Mouse (Mus musculus): ENCODE data around the gene Ppp4r3a.
"Not testable (repeated sequence)": the region's sequence is repeated elsewhere in the genome, so short reads cannot be mapped to it uniquely, and the experiment has no call there.

Gene Ppp4r3a

GRCm38 (mm10) chr12:101083076-101083838, at the start of gene Ppp4r3a:
Ppp4r3a (minus strand) TSS chr12:101083702.
- peak; percentile 95 for DNase-seq (ENCODE audit: low read depth)

GRCm38 (mm10) chr12:101123013-101123412, 39.5 kb upstream of the Ppp4r3a start:
- peak; percentile 26 for DNase-seq (ENCODE audit: low read depth)

- not testable (repeated sequence) for DNase-seq (ENCODE audit: low read depth)
Observed at GRCm38 (mm10) chr12:101122066-101122465, 38.6 kb upstream of the Ppp4r3a start.

- DNase-seq (ENCODE audit: low read depth), result not testable (repeated sequence)
Observed at GRCm38 (mm10) chr12:101109794-101110585, 26.5 kb upstream of the Ppp4r3a start.

- DNase-seq (ENCODE audit: low read depth), result no peak
Observed at GRCm38 (mm10) chr12:101107722-101108121, 24.2 kb upstream of the Ppp4r3a start.

GRCm38 (mm10) chr12:101105571-101105970, 22.1 kb upstream of the Ppp4r3a start:
- DNase-seq (ENCODE audit: low read depth), result no peak

- peak; percentile 82 for DNase-seq (ENCODE audit: low read depth)
Observed at GRCm38 (mm10) chr12:101102648-101103047, 19.1 kb upstream of the Ppp4r3a start.

GRCm38 (mm10) chr12:101093678-101094077, 10.2 kb upstream of the Ppp4r3a start:
- not testable (repeated sequence) for DNase-seq (ENCODE audit: low read depth)

- no peak for DNase-seq (ENCODE audit: low read depth)
Observed at GRCm38 (mm10) chr12:101089955-101090354, 6.5 kb upstream of the Ppp4r3a start.

- DNase-seq (ENCODE audit: low read depth), result no peak
Observed at GRCm38 (mm10) chr12:101087406-101087805, 3.9 kb upstream of the Ppp4r3a start.

GRCm38 (mm10) chr12:101084881-101085666, 1.6 kb upstream of the Ppp4r3a start:
- DNase-seq (ENCODE audit: low read depth), result no peak

- peak; percentile 53 for DNase-seq (ENCODE audit: low read depth)
Observed at GRCm38 (mm10) chr12:101084237-101084636, 735 bp upstream of the Ppp4r3a start.

GRCm38 (mm10) chr12:101083839-101084195, 315 bp upstream of the Ppp4r3a start:
- no peak for DNase-seq (ENCODE audit: low read depth)

- peak; percentile 54 for DNase-seq (ENCODE audit: low read depth)
Observed at GRCm38 (mm10) chr12:101082296-101083075, 1.0 kb downstream of the Ppp4r3a start.

GRCm38 (mm10) chr12:101077955-101078354, 5.5 kb downstream of the Ppp4r3a start:
- peak; percentile 38 for DNase-seq (ENCODE audit: low read depth)

GRCm38 (mm10) chr12:101075433-101075832, 8.1 kb downstream of the Ppp4r3a start:
- DNase-seq (ENCODE audit: low read depth), result no peak

GRCm38 (mm10) chr12:101074821-101075429, 8.6 kb downstream of the Ppp4r3a start:
- DNase-seq (ENCODE audit: low read depth), result peak; percentile 34

GRCm38 (mm10) chr12:101069813-101070212, 13.7 kb downstream of the Ppp4r3a start:
- DNase-seq (ENCODE audit: low read depth), result no peak

- no peak for DNase-seq (ENCODE audit: low read depth)
Observed at GRCm38 (mm10) chr12:101066329-101066728, 17.2 kb downstream of the Ppp4r3a start.

- DNase-seq (ENCODE audit: low read depth), result no peak
Observed at GRCm38 (mm10) chr12:101039956-101040355, 43.5 kb downstream of the Ppp4r3a start.

All from 416B (cell line).